Mouse (Mus musculus) thymus, postnatal 36 days (tissue): Measurements from ENCODE around the gene Nolc1.
A peak's percentile ranks its signal among the peaks of the same experiment; 100 is the strongest.

Experiments
- DNase-seq, 2 experiments: peaks; one replicate each; pipeline ENCODE4 v3.0.0; 2022; ENCODE audit warnings: mixed read lengths in 2 of 2

Nolc1 gene

DNA sequence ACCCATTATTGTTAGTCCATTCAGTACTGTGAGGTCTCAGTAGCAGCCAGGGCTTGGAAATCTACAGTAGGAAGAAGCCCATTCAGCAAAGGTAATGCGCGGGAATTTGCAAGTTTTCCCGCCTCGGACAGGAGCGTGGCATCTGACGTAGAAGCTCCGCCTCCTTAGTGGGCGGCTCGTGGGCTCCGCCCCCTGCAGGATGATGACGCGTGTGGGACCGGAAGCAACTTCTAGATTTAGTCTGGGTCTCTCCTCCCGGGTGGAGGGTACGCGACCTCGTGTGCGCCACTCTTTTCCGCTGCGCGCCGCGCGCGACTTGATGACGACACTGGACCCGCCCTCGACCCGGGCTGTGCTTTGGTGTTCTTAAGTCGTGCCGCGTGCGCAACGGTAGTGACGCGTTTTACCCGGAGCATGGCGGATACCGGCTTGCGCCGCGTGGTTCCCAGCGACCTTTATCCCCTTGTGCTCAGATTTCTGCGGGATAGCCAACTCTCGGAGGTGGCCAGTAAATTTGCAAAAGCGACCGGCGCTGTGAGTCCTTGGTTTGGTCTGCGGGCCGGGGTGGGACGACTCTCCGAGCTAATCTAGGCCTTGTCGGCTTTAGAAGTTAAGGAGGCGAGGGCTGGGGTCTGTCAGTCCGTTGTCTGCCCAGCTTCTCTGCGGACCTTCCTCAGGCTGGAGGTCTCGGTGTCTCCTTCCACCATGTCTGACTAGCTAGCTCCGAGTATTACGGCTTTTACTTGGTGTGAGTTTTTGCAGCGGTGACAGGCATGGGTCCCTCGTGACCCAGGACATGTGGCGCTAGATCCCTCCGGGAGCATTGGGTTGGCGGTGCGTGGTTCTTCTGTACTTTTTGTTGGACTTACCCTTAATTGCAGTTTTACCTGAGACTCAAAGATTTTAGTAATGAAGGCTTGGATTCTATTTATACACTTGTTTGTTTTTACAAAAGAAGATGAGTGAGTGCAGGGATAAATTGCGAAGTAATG is at the start of gene Nolc1:
TSS of gene Nolc1 (plus strand) at position 248 of the 992 bp plus-strand sequence.
- DNase-seq: peak; percentile 99

DNA sequence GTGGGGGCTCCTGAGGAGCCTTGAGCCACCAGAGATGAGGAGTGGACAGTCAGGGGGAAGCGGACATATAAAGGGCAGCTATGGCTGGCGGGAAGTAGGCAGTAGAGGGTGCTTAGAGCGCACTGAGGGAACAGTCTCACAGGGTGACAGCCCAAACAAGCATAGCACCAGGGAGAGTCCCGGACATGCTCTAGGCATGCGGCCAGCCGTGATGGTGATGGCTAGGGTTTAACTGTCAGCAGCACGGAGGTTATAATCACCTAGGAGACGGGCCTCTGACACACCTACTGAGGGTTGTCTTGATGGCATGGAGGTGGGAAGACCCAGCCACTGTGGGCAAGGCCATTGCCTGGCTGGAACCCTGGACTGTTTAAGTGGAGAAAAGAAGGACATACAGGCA is 49.1 kb upstream of the Nolc1 start:
- DNase-seq: no peak

DNA sequence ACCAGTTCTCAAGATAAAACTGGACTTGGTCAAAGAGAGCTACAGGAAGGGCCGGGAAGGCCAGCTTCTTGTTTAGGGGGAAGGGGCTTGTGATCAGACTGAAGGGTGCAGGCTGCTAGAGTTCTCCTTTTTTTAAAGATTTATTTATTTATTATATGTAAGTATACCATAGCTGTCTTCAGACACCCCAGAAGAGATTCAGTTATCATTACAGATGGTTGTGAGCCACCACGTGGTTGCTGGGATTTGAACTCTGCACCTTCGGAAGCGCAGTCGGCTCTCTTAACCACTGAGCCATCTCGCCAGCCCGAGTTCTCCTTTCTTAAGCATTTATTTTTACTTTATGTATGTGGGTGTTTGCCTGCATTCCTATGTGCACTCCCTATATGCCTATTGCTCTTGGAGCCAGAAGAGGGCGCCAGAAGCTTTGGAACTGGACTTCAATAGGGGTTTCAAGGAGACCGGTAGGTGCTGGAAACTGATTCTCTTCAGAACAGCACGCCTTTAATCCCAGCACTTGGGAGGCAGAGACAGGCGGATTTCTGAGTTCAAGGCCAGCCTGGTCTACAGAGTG is 46.8 kb upstream of the Nolc1 start:
- no peak for DNase-seq

- DNase-seq: no peak
Observed at GRCm38 (mm10) chr19:46029652-46030051, 46.0 kb upstream of the Nolc1 start.

DNA sequence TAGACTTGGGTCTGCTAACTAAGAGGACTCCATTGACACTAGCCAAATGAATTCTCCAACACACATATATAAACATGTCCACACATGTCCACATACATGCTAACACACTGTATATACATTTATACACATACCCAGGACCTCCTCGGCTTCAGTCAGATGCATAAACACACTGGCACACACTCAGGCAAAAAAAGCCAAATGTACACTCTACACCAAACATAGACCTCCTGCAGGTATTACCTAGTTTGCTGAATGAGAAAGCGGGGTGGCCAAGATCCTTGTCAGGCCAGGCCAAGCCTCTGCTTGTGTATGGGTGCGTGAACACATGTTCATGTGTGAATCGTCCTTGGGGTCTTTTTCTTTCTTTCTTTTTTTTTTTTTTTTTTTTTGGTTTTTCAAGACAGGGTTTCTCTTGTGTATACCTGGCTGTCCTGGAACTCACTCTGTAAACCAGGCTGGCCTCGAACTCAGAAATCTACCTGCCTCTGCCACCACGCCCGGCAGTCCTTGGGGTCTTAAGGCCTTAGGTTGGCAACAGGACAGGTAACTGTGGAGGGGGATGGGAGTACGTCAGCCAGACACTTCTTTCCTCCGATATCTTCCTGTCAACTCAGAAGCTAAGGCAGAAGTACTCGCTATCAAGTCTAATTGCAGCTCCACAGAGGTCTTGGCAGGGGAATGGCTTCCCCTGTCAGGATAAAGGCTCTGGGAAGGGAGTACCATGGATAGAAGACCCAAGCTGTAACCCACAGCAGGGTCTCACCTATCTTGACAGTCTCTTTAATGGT is 45.3 kb upstream of the Nolc1 start:
- DNase-seq: no peak

DNA sequence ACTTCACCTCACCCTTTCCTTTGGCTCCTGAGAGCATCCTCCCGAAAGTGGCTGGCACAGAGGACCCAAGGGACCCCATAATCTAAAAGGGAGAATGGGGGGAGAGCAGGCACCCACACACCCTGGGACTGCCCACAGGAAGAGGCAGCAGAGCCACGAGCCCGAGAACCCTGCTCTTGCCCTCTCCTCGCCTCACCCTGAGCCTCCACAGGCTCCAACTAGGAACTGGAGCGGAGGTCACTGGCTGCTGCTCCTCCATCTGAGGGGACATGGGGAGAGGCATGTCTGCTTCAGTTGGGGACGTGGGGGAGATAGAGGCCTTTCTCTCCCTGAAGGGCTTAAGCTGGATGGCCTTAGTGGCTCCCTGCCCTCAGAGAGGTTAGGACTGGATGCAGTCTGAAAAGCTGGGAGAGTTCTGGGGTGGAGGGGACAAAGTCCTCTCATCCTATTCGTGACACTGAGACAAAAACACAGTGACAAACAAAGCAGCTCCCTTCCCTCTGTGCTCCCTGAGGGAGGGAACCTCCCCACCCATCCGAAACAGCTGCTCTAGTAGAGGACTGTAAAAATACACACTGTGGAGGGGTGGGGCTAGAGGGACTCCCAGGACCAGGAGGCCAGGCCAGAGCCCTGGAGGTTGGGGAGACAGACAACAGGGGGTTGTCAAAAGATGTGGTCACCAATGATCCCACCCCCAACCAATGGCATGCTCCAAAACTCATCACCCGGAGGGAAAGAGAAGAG is 43.8 kb upstream of the Nolc1 start:
- no peak for DNase-seq

- no peak for DNase-seq
Observed at GRCm38 (mm10) chr19:46032731-46033510, 42.7 kb upstream of the Nolc1 start.

- no peak for DNase-seq
Observed at GRCm38 (mm10) chr19:46033911-46034310, 41.8 kb upstream of the Nolc1 start.

- no peak for DNase-seq
Observed at GRCm38 (mm10) chr19:46035971-46036370, 39.7 kb upstream of the Nolc1 start.

DNA sequence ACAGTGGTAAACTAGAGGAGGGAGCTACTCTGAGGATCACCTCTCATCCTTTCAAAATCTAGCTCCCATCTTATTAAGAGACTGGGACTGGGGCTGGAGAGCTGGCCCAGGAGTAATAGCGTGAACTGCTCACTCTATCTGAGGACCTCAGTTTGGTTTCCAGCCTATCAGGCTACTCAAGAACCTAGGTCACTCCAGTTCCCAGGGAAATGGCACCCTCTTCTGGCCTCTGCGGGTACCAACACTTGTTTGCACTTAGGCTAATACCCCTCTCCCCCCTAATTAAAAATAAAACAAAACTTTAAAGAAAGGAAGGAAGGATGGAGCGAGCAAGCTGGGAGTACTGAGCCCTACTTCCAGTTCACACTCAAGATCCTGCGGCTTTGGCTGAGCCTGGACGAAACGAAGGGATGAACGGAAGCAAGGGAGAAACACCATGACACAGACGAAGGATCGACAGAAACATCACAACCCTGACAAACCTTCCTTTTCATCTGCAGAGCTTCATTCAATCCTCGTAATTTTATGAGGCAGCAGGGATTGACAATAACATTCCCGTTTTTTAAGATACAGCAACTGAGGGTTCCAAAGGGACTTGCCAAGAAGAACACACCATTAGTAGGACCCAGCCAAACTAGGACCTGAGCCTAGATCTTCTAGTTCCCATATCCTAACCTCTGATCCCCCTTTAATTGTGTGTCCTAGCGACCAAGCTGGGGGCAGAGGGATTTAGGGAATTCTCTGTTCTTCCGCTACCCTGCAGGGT is 39.0 kb upstream of the Nolc1 start:
- DNase-seq: peak in 1 of 2 experiments; percentile 54

DNA sequence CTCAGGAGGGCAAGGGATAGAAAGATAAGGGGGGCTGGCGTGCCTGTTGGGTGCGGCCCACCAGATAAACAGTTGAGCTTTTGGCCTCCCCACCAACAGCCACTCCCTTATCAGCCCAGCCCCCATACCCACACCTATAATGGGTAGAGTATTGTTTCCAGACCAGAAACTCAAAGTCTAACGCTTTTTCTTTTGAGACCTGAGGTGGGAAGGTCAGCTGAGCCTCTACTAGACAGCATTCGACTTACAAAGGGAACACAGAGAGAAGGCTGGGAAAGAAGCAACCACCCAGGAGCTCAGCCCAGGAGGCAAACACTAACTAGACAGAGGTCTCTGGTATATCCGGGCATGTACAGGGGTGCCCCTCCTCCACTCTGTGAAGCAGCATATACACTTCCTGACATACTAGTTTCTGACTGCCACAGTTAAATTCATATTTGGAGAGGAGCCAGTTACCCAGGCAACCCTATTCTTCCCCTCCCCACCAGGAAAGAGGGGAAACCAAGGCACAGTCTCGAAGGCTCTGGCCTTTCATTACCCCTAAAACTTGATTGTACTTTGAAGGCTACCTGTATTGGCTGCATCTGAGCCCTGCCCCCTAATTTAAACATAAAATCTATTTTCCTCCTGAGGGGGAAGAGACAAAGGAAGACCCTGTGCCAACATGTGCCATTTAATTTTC is 38.3 kb upstream of the Nolc1 start:
- peak; percentile 68 to 80 for DNase-seq

- DNase-seq: peak; percentile 58 to 73
Observed at GRCm38 (mm10) chr19:46037925-46038850, 37.5 kb upstream of the Nolc1 start.

DNA sequence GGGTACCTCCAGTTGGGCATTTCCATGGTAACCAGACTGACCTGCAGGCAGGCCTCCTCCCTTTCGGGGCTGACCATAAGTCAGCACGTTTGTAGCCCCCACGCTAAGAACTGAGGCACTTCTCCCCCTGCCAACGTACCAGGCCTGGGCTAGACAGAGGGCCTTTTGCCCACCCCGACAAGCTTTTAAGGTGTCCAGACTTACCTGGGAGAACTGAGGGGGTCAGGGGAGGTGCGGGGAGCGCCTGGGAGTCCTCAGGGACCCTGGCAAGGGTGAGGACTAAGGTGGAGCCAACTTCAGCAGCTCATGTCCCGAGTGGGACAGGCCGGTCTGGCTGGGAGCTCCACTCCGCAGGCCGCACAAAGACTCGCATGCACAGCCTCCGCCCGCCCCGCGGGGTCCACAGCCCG is 36.8 kb upstream of the Nolc1 start:
- DNase-seq: peak; percentile 45 to 66

DNA sequence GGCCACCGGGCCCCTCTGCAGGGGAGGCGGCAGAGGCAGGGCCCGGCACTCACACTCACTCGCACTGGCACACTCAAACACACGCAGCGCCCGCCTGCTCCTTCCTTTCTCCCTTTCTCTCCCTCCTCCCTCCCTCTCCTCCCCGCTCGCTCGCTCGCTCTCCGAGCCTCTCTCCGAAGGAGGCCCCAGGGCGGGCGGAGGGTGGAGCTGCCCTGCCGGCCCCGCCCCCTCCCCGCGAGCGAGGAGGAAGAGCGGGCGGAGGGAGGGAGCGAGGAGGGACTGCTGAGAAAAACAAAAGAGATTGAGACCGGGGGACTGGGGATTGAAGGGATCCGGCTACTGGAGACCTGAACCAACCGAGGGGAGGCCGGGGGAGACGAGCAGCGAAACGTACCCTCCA is 36.2 kb upstream of the Nolc1 start:
- DNase-seq: peak; percentile 94 to 97

DNA sequence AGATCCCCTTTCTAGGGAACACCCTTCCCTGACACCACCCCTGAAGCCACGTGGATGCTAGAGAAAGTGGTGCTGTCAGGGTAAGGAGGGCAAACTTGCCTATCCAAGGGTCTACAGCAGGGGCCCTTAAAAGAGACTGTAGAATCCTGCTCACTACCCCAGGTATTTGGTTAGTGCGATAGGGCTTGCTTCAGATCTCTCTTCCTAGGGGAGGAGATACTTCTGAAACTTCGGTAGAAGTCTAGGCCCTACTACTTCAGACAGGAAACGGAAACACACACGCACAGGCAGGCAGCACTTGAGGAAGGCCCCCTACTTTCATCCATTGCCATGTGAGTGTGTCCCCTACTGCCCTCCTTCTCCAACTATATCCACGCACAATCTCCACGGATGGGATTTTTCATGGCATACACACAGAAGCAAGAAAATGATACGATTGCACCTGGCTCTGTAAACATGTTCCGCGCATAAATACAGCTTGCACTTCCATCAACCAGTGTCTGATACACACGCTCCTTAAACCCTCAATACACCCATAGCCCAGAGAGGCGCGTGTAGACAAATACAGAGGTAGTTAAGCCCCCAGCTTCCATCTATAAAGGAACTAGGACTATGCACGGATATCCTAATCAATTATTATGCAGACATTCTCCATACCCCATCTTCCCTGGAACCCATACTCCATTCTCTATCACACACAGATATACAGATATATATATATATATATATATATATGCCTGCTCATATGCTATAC is 35.3 kb upstream of the Nolc1 start:
- peak; percentile 53 to 72 for DNase-seq

- no peak for DNase-seq
Observed at GRCm38 (mm10) chr19:46041299-46041932, 34.2 kb upstream of the Nolc1 start.

- peak; percentile 55 to 74 for DNase-seq
Observed at GRCm38 (mm10) chr19:46041933-46042475, 33.7 kb upstream of the Nolc1 start.
